Mouse (Mus musculus) layer of hippocampus, postnatal 36 days (tissue): ENCODE data around the gene Cyp2j9. TPM values are rescaled to one million over a fixed set of nuclear protein-coding genes. Genes with fewer than 3 reads are reported as not detected.
A peak's percentile ranks its signal among the peaks of the same experiment; 100 is the strongest.
"Not testable (repeated sequence)": the region's sequence is repeated elsewhere in the genome, so short reads cannot be mapped to it uniquely, and the experiment has no call there.

Experiments
- DNase-seq, 2 experiments: peaks; one replicate each; pipeline ENCODE4 v3.0.0; 2022
- total RNA-seq, 2 experiments: library from RNA; stranded (reverse); gene quantifications; 2 replicates each; pipeline ENCODE4 v1.2.3; 2021

The Cyp2j9 gene
- total RNA-seq, result 10 to 100 TPM; 26.7 to 34.3 TPM

- peak; percentile 50 to 71 for DNase-seq
Observed at GRCm38 (mm10) chr4:96590911-96591790, at the start of gene Cyp2j9. Cyp2j9 (minus strand) TSS chr4:96591578.

GRCm38 (mm10) chr4:96635455-96635854, 44.1 kb upstream of the Cyp2j9 start:
- no peak for DNase-seq

GRCm38 (mm10) chr4:96622474-96622873, 31.1 kb upstream of the Cyp2j9 start:
- no peak for DNase-seq

- DNase-seq, result peak in 1 of 2 experiments; percentile 71
Observed at GRCm38 (mm10) chr4:96591791-96592150, 393 bp upstream of the Cyp2j9 start.

- peak in 1 of 2 experiments; percentile 12 for DNase-seq
Observed at GRCm38 (mm10) chr4:96581425-96582088, 9.8 kb downstream of the Cyp2j9 start.

- DNase-seq, result not testable (repeated sequence)
Observed at GRCm38 (mm10) chr4:96580351-96580750, 11.0 kb downstream of the Cyp2j9 start.

- no peak for DNase-seq
Observed at GRCm38 (mm10) chr4:96569442-96569841, 21.9 kb downstream of the Cyp2j9 start.

- no peak for DNase-seq
Observed at GRCm38 (mm10) chr4:96567988-96568387, 23.4 kb downstream of the Cyp2j9 start.

DNA sequence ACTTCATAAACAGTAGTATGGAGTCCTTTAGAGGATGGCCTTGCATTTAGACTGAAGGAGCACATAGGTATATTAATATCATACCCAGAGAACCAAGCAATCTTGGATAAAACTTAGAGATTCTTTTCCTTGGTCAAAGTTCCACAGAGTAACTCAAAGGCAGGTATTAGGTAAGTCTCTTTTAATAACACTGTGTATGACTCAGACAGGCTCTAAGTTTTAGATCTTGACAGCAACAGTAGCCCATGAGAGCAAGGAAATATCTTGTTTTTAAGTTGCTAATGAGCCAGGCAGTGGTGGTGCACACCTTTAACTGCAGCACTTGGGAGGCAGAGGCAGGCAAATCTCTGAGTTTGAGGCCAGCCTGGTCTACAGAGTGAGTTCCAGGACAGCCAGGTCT, 25.6 kb downstream of the Cyp2j9 start:
- no peak for DNase-seq

- DNase-seq, result no peak
Observed at GRCm38 (mm10) chr4:96560464-96560863, 30.9 kb downstream of the Cyp2j9 start.

- no peak for DNase-seq
Observed at GRCm38 (mm10) chr4:96559781-96560180, 31.6 kb downstream of the Cyp2j9 start.

- peak; percentile 35 to 40 for DNase-seq
Observed at GRCm38 (mm10) chr4:96553133-96553819, 38.1 kb downstream of the Cyp2j9 start, which contains the start of gene Cyp2j6. Cyp2j6 (minus strand) TSS chr4:96553661.

DNA sequence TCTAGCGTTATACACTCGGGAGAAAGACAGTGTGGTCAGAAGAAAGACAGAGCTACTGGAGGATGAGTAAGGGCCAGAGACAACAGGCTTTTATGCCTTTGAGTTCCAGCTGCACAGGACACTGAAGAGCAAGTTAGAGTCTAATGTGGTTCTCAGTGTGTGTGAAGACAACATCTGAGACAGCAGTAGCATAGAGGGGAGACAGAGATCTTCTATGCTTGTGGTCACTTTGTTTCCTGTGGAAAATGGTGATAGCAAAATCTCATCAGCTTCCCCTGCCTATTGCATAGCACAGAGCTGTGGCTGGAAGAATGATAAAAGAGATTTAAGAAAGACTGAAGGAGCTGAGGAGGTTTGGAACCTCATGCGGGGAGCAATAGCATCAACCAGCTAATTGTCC, 39.8 kb downstream of the Cyp2j9 start:
- no peak for DNase-seq

DNA sequence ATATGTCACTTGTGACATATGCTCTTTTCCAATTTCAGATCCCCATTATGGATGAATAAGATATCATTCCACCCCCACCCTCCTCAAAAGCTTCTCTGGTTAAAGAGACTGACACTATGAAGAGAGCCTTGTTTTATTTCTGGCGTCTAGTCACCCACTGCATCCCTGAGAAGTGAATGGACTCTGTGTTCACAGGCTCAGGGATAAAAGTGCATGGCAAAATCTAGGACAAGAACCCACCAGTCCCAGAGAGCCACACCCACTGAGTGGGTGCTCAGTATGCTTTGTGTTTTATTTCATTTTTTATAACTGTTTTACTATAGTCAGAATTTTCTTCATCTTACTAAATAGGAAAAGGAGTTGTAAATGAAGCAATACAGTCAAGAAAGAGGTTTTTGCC, 45.4 kb downstream of the Cyp2j9 start:
- DNase-seq, result no peak

DNA sequence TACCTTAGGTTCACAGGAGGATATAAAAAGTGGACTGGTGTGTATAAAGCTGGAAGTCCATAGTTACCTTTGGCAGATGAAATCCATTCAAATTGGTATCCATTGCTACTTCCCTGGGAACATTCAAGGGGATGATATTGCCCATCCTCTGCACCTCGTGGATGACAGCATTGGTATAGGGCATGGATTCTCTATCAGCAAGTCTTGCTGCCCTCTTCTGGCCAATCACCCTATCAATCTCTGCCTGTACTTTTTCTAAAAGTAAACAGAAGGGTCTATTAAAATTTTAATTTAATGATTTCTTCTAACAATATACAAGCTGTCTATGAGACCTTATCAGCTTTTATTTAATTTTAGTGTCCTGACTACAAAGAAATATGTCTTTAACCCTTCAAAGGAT, 65.6 kb downstream of the Cyp2j9 start:
- DNase-seq, result no peak

GRCm38 (mm10) chr4:96522256-96522655, 69.1 kb downstream of the Cyp2j9 start:
- no peak for DNase-seq

Other genes with a start within 250 kb of the Cyp2j9 start
- not detected for gene Cyp2j11, start 242.9 kb downstream of the Cyp2j9 start, total RNA-seq
- under 1 TPM in 1 of 2 experiments, not detected in 1; 0.37 TPM for gene Cyp2j8, start 84.2 kb downstream of the Cyp2j9 start, total RNA-seq
- gene Cyp2j6, start 37.9 kb downstream of the Cyp2j9 start, total RNA-seq, result 10 to 100 TPM; 13.5 to 14.0 TPM
- not detected for gene Cyp2j5, start 72.6 kb upstream of the Cyp2j9 start, total RNA-seq
- not detected for gene Gm12695, start 193.6 kb upstream of the Cyp2j9 start, total RNA-seq